ENCODE assay signal across 8 mouse cellular contexts in genomic region chr10:112059702-112060582, GRCm38 (mm10). TPM values are rescaled to one million over a fixed set of nuclear protein-coding genes. Genes with fewer than 3 reads are reported as not detected.
DNase-seq lines count a peak whose midpoint lies in the region; ATAC-seq lines count a peak whose summit lies in the region.

TSS of gene Glipr1l1 (plus strand) at chr10:112060189.

- DNase-seq in heart, embryonic 10.5 days (ENCODE audit: low spot score) = peak; percentile 78
- DNase-seq in brain, adult 2 months (ENCODE audit: low read depth, low spot score) = peak; percentile 94
- DNase-seq in fibroblast of lung, adult 2 months (ENCODE audit: low read depth) = peak; percentile 36
- peak; percentile 47 for DNase-seq in hindlimb bud, embryonic 11.5 days (ENCODE audit: extremely low spot score, low read depth, low spot score)
- peak; percentile 80 to 88 for DNase-seq in left cerebral cortex, adult 18-20 months (ENCODE audit: low spot score in 2 of 2)
- peak; percentile 81 for DNase-seq in right cerebral cortex, postnatal 14 days

- H3K36me3 ChIP-seq in heart, embryonic 10.5 days = no peaks in the 10 kb centered on the region
- H3K36me3 ChIP-seq in heart, embryonic 12.5 days = no peaks in the 10 kb centered on the region

- no peak within 1 kb of the TSS for H3K9ac ChIP-seq in heart, embryonic 12.5 days

- no peak for ATAC-seq in heart, embryonic 12.5 days (ENCODE audit: insufficient number of reproducible peaks, low FRiP score)
- peak; percentile 100 for ATAC-seq in megakaryocyte, adult 5-6 weeks (ENCODE audit: poor library complexity, severe bottlenecking)

- WGBS in heart, embryonic 10.5 days = 50% methylated on average over 14 of the region's 14 CpGs
- 56% methylated on average over 14 of the region's 14 CpGs for WGBS in heart, embryonic 12.5 days

- no peak within 1 kb of the TSS for H3K27ac ChIP-seq in heart, embryonic 10.5 days
- no peak within 1 kb of the TSS for H3K27ac ChIP-seq in heart, embryonic 12.5 days (ENCODE audit: poor library complexity, severe bottlenecking)

- no peaks in the 10 kb centered on the region for H3K27me3 ChIP-seq in heart, embryonic 10.5 days (ENCODE audit: insufficient read depth, poor library complexity, severe bottlenecking)
- H3K27me3 ChIP-seq in heart, embryonic 12.5 days (replicated peaks) = no peaks in the 10 kb centered on the region

- H3K4me2 ChIP-seq in heart, embryonic 12.5 days = no peak within 1 kb of the TSS

- H3K4me1 ChIP-seq in heart, embryonic 10.5 days = no peaks in the 10 kb centered on the region
- no peaks in the 10 kb centered on the region for H3K4me1 ChIP-seq in heart, embryonic 12.5 days (replicated peaks)

- no peak within 1 kb of the TSS for H3K4me3 ChIP-seq in heart, embryonic 10.5 days
- no peak within 1 kb of the TSS for H3K4me3 ChIP-seq in heart, embryonic 12.5 days

- no peaks in the 10 kb centered on the region for H3K9me3 ChIP-seq in heart, embryonic 10.5 days
- no peaks in the 10 kb centered on the region for H3K9me3 ChIP-seq in heart, embryonic 12.5 days (replicated peaks)

RNA-seq across cellular contexts. Expression of gene Glipr1l1, which starts in this region (rescaled TPM):
- polyA plus RNA-seq in heart, embryonic 10.5 days (2016; fragmentation: Nextera tagmentation; extraction: Ambion mirVana) = not detected in 2 replicates
- not detected in 2 replicates for polyA plus RNA-seq in heart, embryonic 12.5 days (2016; fragmentation: Nextera tagmentation; extraction: Ambion mirVana)
- total RNA-seq in left cerebral cortex, adult 18-20 months (2021) = not detected
- total RNA-seq in megakaryocyte, adult 5-6 weeks (2015) = not detected in 2 replicates
- total RNA-seq in megakaryocyte, adult 5-6 weeks (2017) = not detected in 2 replicates

Comparison
In these comparisons a context has a peak if more than half of its experiments do, and no peak if none do; other contexts are left out.
1. Peak in DNase-seq in heart, embryonic 10.5 days; RNA of the gene not detected or under 1 TPM.
2. Peak in DNase-seq in left cerebral cortex, adult 18-20 months; RNA of the gene not detected or under 1 TPM.
3. Peak in ATAC-seq in megakaryocyte, adult 5-6 weeks; RNA of the gene not detected or under 1 TPM.
4. DNase-seq: peak in every context shown above with its lines; median percentile 94 in brain, adult 2 months; 84 in left cerebral cortex, adult 18-20 months; 81 in right cerebral cortex, postnatal 14 days; 78 in heart, embryonic 10.5 days; 47 in hindlimb bud, embryonic 11.5 days; 36 in fibroblast of lung, adult 2 months.